Mouse (Mus musculus): ENCODE results near the gene Ptprq.

GRCm38 (mm10) chr10:107725631-107726030 lies 5.8 kb upstream of the Ptprq start:
- TF ChIP-seq TAL1 (IDR thresholded peaks at IDR 0.05; ENCODE audit: low read length): no peak
- TF ChIP-seq GATA1 (IDR thresholded peaks at IDR 0.05; ENCODE audit: low read length): no peak

All from erythroblast, embryonic 14.5 days (primary cell).